Mouse (Mus musculus) CH12.LX (cell line): ENCODE results near the gene Lpcat3. TPM values are rescaled to one million over a fixed set of nuclear protein-coding genes. Genes with fewer than 3 reads are reported as not detected.
"Not testable (repeated sequence)": the region's sequence is repeated elsewhere in the genome, so short reads cannot be mapped to it uniquely, and the experiment has no call there.

ENCODE experiments used
- DNase-seq: peaks from one replicate; pipeline ENCODE4 v3.0.0-alpha.2; 2013; ENCODE audit errors: extremely low read depth
- H3K27ac ChIP-seq: 2 replicates; pipeline ENCODE4 v1.5.1; 2012; ENCODE audit warnings: low read depth, mild to moderate bottlenecking, control low read depth, moderate library complexity; ENCODE audit not compliant: insufficient read depth
- H3K27me3 ChIP-seq: replicated peaks from 2 replicates; pipeline ENCODE3; 2012; ENCODE audit warnings: inconsistent platforms
- H3K36me3 ChIP-seq, 2 experiments: replicated peaks in 1 of 2; 2 replicates each; pipeline versions ENCODE3 to v1.6.1; 2012; ENCODE audit warnings: inconsistent platforms in 1 of 2, low read length in 1 of 2, mild to moderate bottlenecking in 1 of 2, mixed read lengths in 1 of 2, moderate library complexity in 1 of 2; ENCODE audit not compliant: control insufficient read depth in 1 of 2, insufficient read depth in 1 of 2
- H3K4me1 ChIP-seq, 2 experiments: 2 replicates each; pipeline ENCODE4 v1.6.1; 2012; ENCODE audit warnings: inconsistent platforms in 1 of 2, moderate library complexity in 1 of 2; ENCODE audit not compliant: insufficient read depth in 2 of 2, control insufficient read depth in 1 of 2
- H3K4me2 ChIP-seq: 2 replicates; pipeline ENCODE4 v1.6.1; 2012; ENCODE audit warnings: low read depth, mild to moderate bottlenecking, control low read depth; ENCODE audit not compliant: poor library complexity, insufficient read depth, severe bottlenecking
- H3K4me3 ChIP-seq, 3 experiments: fragments of 150-350 bp in 1 of 3; sonication (generic) in 1 of 3; replicated peaks in 1 of 3; 2 replicates each; pipeline versions ENCODE3 to v1.5.1; 2011 to 2012; ENCODE audit warnings: low read depth in 2 of 3, low read length in 2 of 3, mild to moderate bottlenecking in 2 of 3, moderate library complexity in 2 of 3, control low read depth in 1 of 3, improper control_type of control experiment in 1 of 3, inconsistent platforms in 1 of 3, mixed read lengths in 1 of 3; ENCODE audit not compliant: poor library complexity in 1 of 3
- H3K79me2 ChIP-seq: replicated peaks from 2 replicates; pipeline ENCODE4 v1.6.1; 2012; ENCODE audit warnings: mild to moderate bottlenecking, moderate library complexity; ENCODE audit not compliant: control insufficient read depth, poor library complexity, insufficient read depth, severe bottlenecking; ENCODE audit errors: extremely low read depth
- H3K9ac ChIP-seq: 2 replicates; pipeline ENCODE4 v1.6.1; 2012; ENCODE audit warnings: low read depth, mild to moderate bottlenecking, control low read depth, moderate library complexity; ENCODE audit not compliant: insufficient read depth
- H3K9me3 ChIP-seq: replicated peaks from 2 replicates; pipeline ENCODE3; 2012; ENCODE audit warnings: low read length, inconsistent platforms, mixed read lengths
- BHLHE40 ChIP-seq: IDR thresholded peaks from 2 replicates; pipeline ENCODE4 v1.6.1; 2011; ENCODE audit warnings: mild to moderate bottlenecking, low read depth, low read length, improper control_type of control experiment
- E2F4 ChIP-seq: IDR thresholded peaks from 2 replicates; pipeline ENCODE4 v1.6.1; 2011; ENCODE audit warnings: low read depth, low read length, improper control_type of control experiment; ENCODE audit not compliant: insufficient replicate concordance
- ELF1 ChIP-seq: IDR thresholded peaks from 2 replicates; pipeline ENCODE4 v1.6.1; 2014; ENCODE audit warnings: low read depth, mild to moderate bottlenecking, inconsistent platforms, low read length, improper control_type of control experiment
- EP300 ChIP-seq: IDR thresholded peaks from 2 replicates; pipeline ENCODE4 v1.6.1; 2011; ENCODE audit warnings: low read length, improper control_type of control experiment
- HCFC1 ChIP-seq: IDR thresholded peaks from 2 replicates; pipeline ENCODE4 v1.6.1; 2012; ENCODE audit warnings: low read depth, mild to moderate bottlenecking, inconsistent platforms, low read length, improper control_type of control experiment
- JUN ChIP-seq: IDR thresholded peaks from 2 replicates; pipeline ENCODE4 v1.6.1; 2011; ENCODE audit warnings: low read depth, mild to moderate bottlenecking, low read length, improper control_type of control experiment, moderate library complexity; ENCODE audit not compliant: insufficient read depth
- JUND ChIP-seq: conservative IDR thresholded peaks from 2 replicates; pipeline ENCODE4 v1.6.1; 2011; ENCODE audit warnings: low read depth, low read length, improper control_type of control experiment
- MAFK ChIP-seq: IDR thresholded peaks from 2 replicates; pipeline ENCODE4 v1.6.1; 2011; ENCODE audit warnings: low read length, improper control_type of control experiment; ENCODE audit not compliant: insufficient replicate concordance
- MAZ ChIP-seq: IDR thresholded peaks from 2 replicates; pipeline ENCODE4 v1.6.1; 2012; ENCODE audit warnings: low read depth, mild to moderate bottlenecking, inconsistent platforms, low read length, improper control_type of control experiment, moderate library complexity
- MEF2A ChIP-seq: IDR thresholded peaks from 2 replicates; pipeline ENCODE4 v1.6.1; 2014; ENCODE audit warnings: low read depth, mild to moderate bottlenecking, inconsistent platforms, low read length, improper control_type of control experiment, borderline replicate concordance
- MYC ChIP-seq: IDR thresholded peaks from 2 replicates; pipeline ENCODE4 v1.6.1; 2011; ENCODE audit warnings: low read depth, mild to moderate bottlenecking, improper control_type of control experiment, low read length
- NRF1 ChIP-seq: IDR thresholded peaks from 2 replicates; pipeline ENCODE4 v1.6.1; 2014; ENCODE audit warnings: low read depth, mild to moderate bottlenecking, inconsistent platforms, low read length, improper control_type of control experiment, moderate library complexity
- RCOR1 ChIP-seq: conservative IDR thresholded peaks from 2 replicates; pipeline ENCODE4 v1.6.1; 2012; ENCODE audit warnings: low read depth, mild to moderate bottlenecking, inconsistent platforms, low read length, improper control_type of control experiment
- SMC3 ChIP-seq: IDR thresholded peaks from 2 replicates; pipeline ENCODE4 v1.6.1; 2011; ENCODE audit warnings: low read depth, low read length, improper control_type of control experiment
- TBP ChIP-seq: conservative IDR thresholded peaks from 2 replicates; pipeline ENCODE4 v1.6.1; 2011; ENCODE audit warnings: low read depth, low read length, improper control_type of control experiment
- UBTF ChIP-seq: IDR thresholded peaks from 2 replicates; pipeline ENCODE4 v1.6.1; 2012; ENCODE audit warnings: low read depth, mild to moderate bottlenecking, inconsistent platforms, low read length, improper control_type of control experiment, moderate library complexity
- USF1 ChIP-seq: IDR thresholded peaks from 2 replicates; pipeline ENCODE4 v1.6.1; 2014; ENCODE audit warnings: low read depth, mild to moderate bottlenecking, inconsistent platforms, low read length, improper control_type of control experiment
- USF2 ChIP-seq: conservative IDR thresholded peaks from 2 replicates; pipeline ENCODE4 v1.6.1; 2011; ENCODE audit warnings: low read depth, low read length, improper control_type of control experiment
- ZC3H11A ChIP-seq: IDR thresholded peaks from 2 replicates; pipeline ENCODE4 v1.6.1; 2012; ENCODE audit warnings: low read depth, mild to moderate bottlenecking, inconsistent platforms, low read length, improper control_type of control experiment
- ZNF384 ChIP-seq: IDR thresholded peaks from 2 replicates; pipeline ENCODE4 v1.6.1; 2012; ENCODE audit warnings: low read depth, low read length, improper control_type of control experiment, inconsistent platforms
- dilution Hi-C: fragments of 300-500 bp; cut with MboI; formaldehyde crosslinking; loops from 2 replicates; pipeline ENCODE4 v1.14.3; 2020; ENCODE audit warnings: low sequenced_read_pairs; ENCODE audit not compliant: extremely low pct_unique_long_range_greater_than_20kb, extremely low pct_ligation_motif_present
- in situ Hi-C: fragments of 300-500 bp; cut with MboI; formaldehyde crosslinking; loops from 3 replicates; pipeline ENCODE4 v1.14.3; 2019; ENCODE audit warnings: low sequenced_read_pairs, low pct_ligation_motif_present, low pct_unique_long_range_greater_than_20kb, mixed read lengths
- polyA plus RNA-seq: library from polyadenylated mRNA; unstranded; fragments of >175 nt; gene quantifications from 2 replicates; pipeline ENCODE4 v1.2.1, GENCODE M21; 2012; ENCODE audit warnings: low read depth; ENCODE audit not compliant: insufficient read length
- total RNA-seq, 2 experiments: library from RNA; depleted of rRNA; stranded (reverse); fragments of 300-350 nt in 1 of 2; fragments of >200 nt in 1 of 2; gene quantifications; 2 replicates each; pipeline ENCODE4 v1.2.3; 2012 to 2014

The Lpcat3 gene
- total and polyA plus RNA-seq, 3 experiments = 52.9 to 113 (median 77.0) TPM

DNA sequence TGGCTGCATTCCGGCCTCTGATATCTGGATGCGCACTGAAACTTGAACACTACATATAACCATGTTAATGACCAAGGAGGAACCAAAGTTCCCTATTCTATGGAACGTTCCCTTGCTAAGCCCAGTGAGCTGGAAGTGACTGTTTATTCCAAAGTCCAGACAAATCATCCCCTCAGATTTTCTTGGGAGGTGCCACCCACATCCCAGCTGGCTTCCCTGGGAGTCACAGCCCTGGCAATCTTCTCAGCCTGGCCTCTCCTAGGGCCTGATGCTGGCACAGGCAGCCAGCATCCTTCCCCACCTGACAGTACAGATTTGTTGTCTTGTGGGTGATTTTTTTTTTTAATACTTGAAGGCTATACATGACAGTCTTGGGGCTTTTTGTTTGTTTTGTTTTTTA lies 16.7 kb downstream of the Lpcat3 start:
- peaks cover 3 to 45% of the 10 kb centered on the region in 2 experiments for H3K36me3 ChIP-seq
- H3K4me3 ChIP-seq = no peak overlapping the region
- H3K4me2 ChIP-seq = no peak overlapping the region
- H3K79me2 ChIP-seq = peaks cover 11% of the 10 kb centered on the region
- in situ Hi-C loops = no loop called here
- H3K4me1 ChIP-seq = peaks cover 9 to 37% of the 10 kb centered on the region in 2 experiments
- dilution Hi-C loops = no loop called here
- no peak for DNase-seq
- no peak overlapping the region for H3K9ac ChIP-seq
- no peaks in the 10 kb centered on the region for H3K27me3 ChIP-seq
- H3K27ac ChIP-seq = no peak overlapping the region
- TF ChIP-seq MAZ = no peak
- TF ChIP-seq E2F4 = no peak
- TF ChIP-seq MEF2A = no peak
- TF ChIP-seq MYC = no peak
- no peak for TF ChIP-seq RCOR1
- no peak for TF ChIP-seq UBTF
- TF ChIP-seq USF1 = no peak
- TF ChIP-seq ELF1 = no peak
- no peak for TF ChIP-seq MAFK
- TF ChIP-seq HCFC1 = no peak
- no peak for TF ChIP-seq JUN
- no peak for TF ChIP-seq TBP
- TF ChIP-seq JUND = no peak
- TF ChIP-seq SMC3 = no peak
- TF ChIP-seq NRF1 = no peak
- no peak for TF ChIP-seq BHLHE40
- TF ChIP-seq USF2 = no peak
- TF ChIP-seq EP300 = no peak
- no peak for TF ChIP-seq ZC3H11A
- no peaks in the 10 kb centered on the region for H3K9me3 ChIP-seq

DNA sequence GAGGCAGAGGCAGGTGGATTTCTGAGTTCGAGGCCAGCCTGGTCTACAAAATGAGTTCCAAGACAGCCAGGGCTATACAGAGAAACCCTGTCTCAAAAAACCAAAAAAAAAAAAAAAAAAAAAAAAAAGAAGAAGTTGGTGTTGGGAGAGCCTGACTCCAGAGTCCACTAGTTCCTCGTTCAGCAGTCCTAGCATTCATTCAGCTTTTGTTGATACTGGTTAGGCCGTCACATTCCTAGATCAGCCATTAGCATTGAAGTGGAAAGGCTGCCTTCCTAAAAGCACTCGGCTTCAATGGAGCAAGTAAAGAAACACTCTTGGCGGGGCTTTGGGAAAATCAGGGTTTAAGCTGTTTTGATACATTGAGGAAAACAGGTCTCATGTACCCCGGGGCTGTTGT lies 19.5 kb downstream of the Lpcat3 start:
- H3K9me3 ChIP-seq, H3K4me3 ChIP-seq, DNase-seq, in situ Hi-C loops, H3K27me3 ChIP-seq, dilution Hi-C loops, H3K9ac ChIP-seq, H3K79me2 ChIP-seq: not testable (repeated sequence)
- Histone ChIP-seq H3K27ac (peak overlapping the region; percentile 97; the same call in 1 of the 2 replicates), H3K4me2 (0 out of 2 replicates have a peak overlapping the region, but pooled peaks have one; percentile 96), H3K4me1 (peaks cover 9 to 51% of the 10 kb centered on the region in 2 experiments), H3K36me3 (peaks cover 0 to 38% of the 10 kb centered on the region in 2 experiments)
- TF ChIP-seq ZNF384 = peak; percentile 79
